Mouse (Mus musculus): ENCODE measurements around the gene Fmnl3. TPM values are rescaled to one million over a fixed set of nuclear protein-coding genes. Genes with fewer than 3 reads are reported as not detected.

Gene Fmnl3
- total and polyA plus RNA-seq, 3 experiments = 0.08 to 4.8 (median 0.11) TPM

DNA sequence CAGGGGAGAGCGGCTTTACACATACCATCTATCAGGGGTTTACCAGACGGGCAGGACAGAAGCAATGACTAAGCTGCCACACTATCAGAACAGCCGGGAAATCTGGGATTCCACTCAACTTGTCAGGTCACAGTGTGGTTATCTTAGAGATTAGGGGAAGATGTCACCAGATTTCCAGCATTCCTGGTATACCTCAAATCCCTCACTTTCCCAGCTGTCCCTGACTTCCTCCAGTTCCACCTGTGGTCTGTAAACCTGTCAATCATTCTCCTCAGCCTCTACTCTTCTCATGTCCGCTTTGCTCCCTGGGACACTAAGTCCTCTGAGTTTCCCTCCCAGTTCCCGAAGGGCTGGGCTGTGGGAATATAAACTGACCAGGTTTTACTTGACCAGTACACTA is 18.0 kb downstream of the Fmnl3 start:
- peaks cover 63% of the 10 kb centered on the region for H3K27me3 ChIP-seq (ENCODE audit: insufficient read depth, low read length)
- H3K4me3 ChIP-seq (ENCODE audit: low read depth, low read length) = no peak overlapping the region
- no peak for ATAC-seq (ENCODE audit: extremely low read depth, insufficient number of reproducible peaks, low FRiP score, poor library complexity, severe bottlenecking)
- H3K9me3 ChIP-seq (replicated peaks) = no peaks in the 10 kb centered on the region
- no peaks in the 10 kb centered on the region for H3K4me1 ChIP-seq (ENCODE audit: insufficient read depth, low read depth, low read length)
- no peak for DNase-seq (ENCODE audit: low spot score)
- TF ChIP-seq CTCF (IDR thresholded peaks at IDR 0.05; ENCODE audit: low read depth, low read length) = no peak
- no peaks in the 10 kb centered on the region for H3K36me3 ChIP-seq (replicated peaks)

DNA sequence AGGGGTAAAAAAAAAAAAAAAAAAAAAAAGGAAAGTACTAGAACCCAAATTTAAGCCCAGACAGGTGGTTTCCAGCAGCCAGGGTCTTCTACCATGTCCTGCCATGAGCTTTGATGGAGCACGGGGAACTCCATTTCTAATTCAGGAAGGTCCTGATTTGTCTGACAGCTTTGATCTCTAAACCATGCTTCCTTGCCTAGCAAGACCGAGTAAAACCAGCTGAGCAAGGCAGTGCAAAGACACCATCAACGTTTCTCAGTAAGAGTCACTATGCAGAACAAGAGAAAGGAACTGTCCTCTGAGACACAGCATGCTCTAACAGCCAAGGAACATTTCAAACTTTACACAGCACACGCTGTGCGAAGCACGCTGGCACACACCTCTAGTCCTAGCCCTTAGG is 18.7 kb downstream of the Fmnl3 start:
- DNase-seq (ENCODE audit: low spot score) (no peak), ATAC-seq (ENCODE audit: extremely low read depth, insufficient number of reproducible peaks, low FRiP score, poor library complexity, severe bottlenecking) (no peak)
- Histone ChIP-seq H3K27me3 (ENCODE audit: insufficient read depth, low read length) (peaks cover 59% of the 10 kb centered on the region), H3K36me3 (replicated peaks) (no peaks in the 10 kb centered on the region), H3K9me3 (replicated peaks) (no peaks in the 10 kb centered on the region), H3K4me3 (ENCODE audit: low read depth, low read length) (no peak overlapping the region), H3K4me1 (ENCODE audit: insufficient read depth, low read depth, low read length) (no peaks in the 10 kb centered on the region)
- TF ChIP-seq GATA2 (IDR thresholded peaks at IDR 0.05; ENCODE audit: borderline replicate concordance, low read depth, low read length) = no peak
- no peak for TF ChIP-seq CTCF (IDR thresholded peaks at IDR 0.05; ENCODE audit: low read depth, low read length)
- no peak for TF ChIP-seq POLR2AphosphoS5 (IDR thresholded peaks at IDR 0.05; ENCODE audit: insufficient replicate concordance, low read depth, low read length)
- TF ChIP-seq GATA1 (IDR thresholded peaks at IDR 0.05; ENCODE audit: borderline replicate concordance, low read length) = no peak
- TF ChIP-seq TAL1 (conservative IDR thresholded peaks at IDR 0.05; ENCODE audit: low read depth, low read length) = no peak

DNA sequence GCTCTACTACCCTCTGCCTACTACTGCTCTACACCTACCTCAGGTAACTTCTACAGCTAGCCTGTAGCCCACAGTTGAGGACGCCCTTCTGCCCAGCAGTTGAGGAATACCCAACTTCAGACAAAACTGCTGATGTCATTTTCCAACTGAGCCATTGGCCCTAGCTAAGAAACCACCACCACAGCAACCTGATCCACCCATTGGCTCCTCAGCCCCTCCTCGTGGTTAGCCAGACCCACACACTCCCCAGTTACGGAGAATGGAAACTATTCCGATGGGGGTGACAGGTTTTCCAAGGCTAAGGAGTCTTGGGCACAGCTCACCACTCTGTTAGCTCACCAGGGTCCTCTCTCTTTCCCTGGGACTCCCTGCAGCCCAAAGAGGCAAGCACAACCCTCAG is 25.3 kb downstream of the Fmnl3 start:
- peaks cover 6% of the 10 kb centered on the region for H3K4me1 ChIP-seq (ENCODE audit: insufficient read depth, low read depth, low read length)
- TF ChIP-seq GATA1 (IDR thresholded peaks at IDR 0.05; ENCODE audit: borderline replicate concordance, low read length) (no peak), TAL1 (conservative IDR thresholded peaks at IDR 0.05; ENCODE audit: low read depth, low read length) (no peak), POLR2AphosphoS5 (IDR thresholded peaks at IDR 0.05; ENCODE audit: insufficient replicate concordance, low read depth, low read length) (no peak), GATA2 (IDR thresholded peaks at IDR 0.05; ENCODE audit: borderline replicate concordance, low read depth, low read length) (no peak), CTCF (IDR thresholded peaks at IDR 0.05; ENCODE audit: low read depth, low read length) (no peak)
- DNase-seq (ENCODE audit: low spot score) = no peak
- peaks cover 53% of the 10 kb centered on the region for H3K27me3 ChIP-seq (ENCODE audit: insufficient read depth, low read length)
- ATAC-seq (ENCODE audit: extremely low read depth, insufficient number of reproducible peaks, low FRiP score, poor library complexity, severe bottlenecking) = no peak
- H3K4me3 ChIP-seq (ENCODE audit: low read depth, low read length) = no peak overlapping the region
- no peaks in the 10 kb centered on the region for H3K9me3 ChIP-seq (replicated peaks)
- H3K36me3 ChIP-seq (replicated peaks) = no peaks in the 10 kb centered on the region

DNA sequence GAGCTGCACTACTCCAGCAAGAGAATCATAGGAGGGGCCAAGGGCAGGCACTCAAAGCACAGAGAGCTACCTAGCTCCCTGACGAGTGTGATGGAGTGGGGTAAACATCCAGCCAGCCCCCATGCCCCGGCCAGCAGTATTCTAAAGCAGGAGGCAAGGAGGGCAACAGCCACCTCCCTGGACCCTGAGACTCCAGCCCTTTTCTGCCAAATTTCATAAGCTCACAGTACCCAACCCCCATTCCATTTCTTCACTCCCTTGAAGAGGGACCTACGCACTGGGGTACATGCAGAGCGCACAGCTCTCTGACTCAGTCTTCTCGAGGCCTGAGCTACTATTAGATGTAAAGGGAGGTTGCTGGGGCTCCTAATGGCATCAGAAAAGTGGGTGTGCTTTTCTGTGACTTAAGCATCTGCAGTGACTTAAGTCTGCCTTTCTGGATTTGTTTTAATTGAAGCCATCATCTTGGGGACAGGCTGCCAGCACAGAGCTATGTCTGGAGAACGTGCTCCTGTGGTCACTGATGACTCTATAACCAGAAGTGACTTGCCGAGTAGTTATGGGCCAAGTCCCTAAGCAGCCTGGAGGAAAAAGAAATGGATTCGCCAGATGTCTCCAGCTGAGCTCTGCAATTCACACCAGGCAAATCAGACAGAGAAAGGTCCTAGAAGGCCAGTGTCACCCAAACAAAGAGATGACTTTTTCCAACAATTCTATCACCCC is 26.0 kb downstream of the Fmnl3 start:
- Histone ChIP-seq H3K4me1 (ENCODE audit: insufficient read depth, low read depth, low read length) (peaks cover 6% of the 10 kb centered on the region), H3K36me3 (replicated peaks) (no peaks in the 10 kb centered on the region), H3K9me3 (replicated peaks) (no peaks in the 10 kb centered on the region), H3K4me3 (ENCODE audit: low read depth, low read length) (no peak overlapping the region), H3K27me3 (ENCODE audit: insufficient read depth, low read length) (peaks cover 53% of the 10 kb centered on the region)
- TF ChIP-seq POLR2AphosphoS5 (IDR thresholded peaks at IDR 0.05; ENCODE audit: insufficient replicate concordance, low read depth, low read length) (no peak), CTCF (IDR thresholded peaks at IDR 0.05; ENCODE audit: low read depth, low read length) (no peak), GATA1 (IDR thresholded peaks at IDR 0.05; ENCODE audit: borderline replicate concordance, low read length) (no peak), GATA2 (IDR thresholded peaks at IDR 0.05; ENCODE audit: borderline replicate concordance, low read depth, low read length) (no peak), TAL1 (conservative IDR thresholded peaks at IDR 0.05; ENCODE audit: low read depth, low read length) (no peak)
- DNase-seq (ENCODE audit: low spot score) = no peak
- no peak for ATAC-seq (ENCODE audit: extremely low read depth, insufficient number of reproducible peaks, low FRiP score, poor library complexity, severe bottlenecking)

DNA sequence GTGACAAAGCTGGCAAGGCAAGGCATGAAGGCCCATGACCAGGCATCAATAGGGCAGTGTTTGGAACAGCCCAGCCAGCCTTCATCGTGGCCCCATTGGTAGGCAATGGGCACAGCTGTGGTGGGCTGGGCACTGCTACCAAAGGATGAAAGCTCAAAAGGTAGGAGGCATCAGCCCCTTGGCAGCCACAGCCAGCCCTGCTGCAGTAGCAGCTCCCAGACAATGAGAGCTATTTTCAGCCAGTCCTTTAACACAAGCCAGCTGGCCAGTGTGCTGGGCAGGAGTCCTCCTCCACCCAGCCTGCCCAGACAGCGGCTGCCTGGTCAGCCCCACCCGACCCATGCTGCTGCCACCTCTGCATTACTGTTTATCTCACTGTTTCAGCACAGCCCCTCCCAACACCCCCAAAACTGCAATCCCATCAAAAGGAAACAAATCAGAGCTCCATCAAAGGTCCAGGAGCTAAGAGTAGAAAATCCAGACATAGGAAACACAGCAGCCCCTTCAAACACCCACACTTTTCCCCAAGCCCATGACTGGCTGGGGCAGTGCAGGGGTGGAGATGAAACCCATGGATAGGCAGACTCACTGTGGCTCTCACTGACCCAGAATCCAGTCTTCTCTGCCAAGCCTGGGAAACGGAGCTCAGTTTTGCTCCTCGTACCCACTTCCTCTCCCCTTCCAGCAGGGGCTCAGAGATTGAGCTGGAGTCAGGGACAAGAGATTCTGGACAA is 26.7 kb downstream of the Fmnl3 start:
- DNase-seq (ENCODE audit: low spot score) (no peak), ATAC-seq (ENCODE audit: extremely low read depth, insufficient number of reproducible peaks, low FRiP score, poor library complexity, severe bottlenecking) (no peak)
- Histone ChIP-seq H3K4me3 (ENCODE audit: low read depth, low read length) (no peak overlapping the region), H3K36me3 (replicated peaks) (no peaks in the 10 kb centered on the region), H3K4me1 (ENCODE audit: insufficient read depth, low read depth, low read length) (peaks cover 8% of the 10 kb centered on the region), H3K9me3 (replicated peaks) (no peaks in the 10 kb centered on the region), H3K27me3 (ENCODE audit: insufficient read depth, low read length) (peaks cover 51% of the 10 kb centered on the region)
- TF ChIP-seq POLR2AphosphoS5 (IDR thresholded peaks at IDR 0.05; ENCODE audit: insufficient replicate concordance, low read depth, low read length) (no peak), GATA1 (IDR thresholded peaks at IDR 0.05; ENCODE audit: borderline replicate concordance, low read length) (no peak), TAL1 (conservative IDR thresholded peaks at IDR 0.05; ENCODE audit: low read depth, low read length) (no peak), CTCF (IDR thresholded peaks at IDR 0.05; ENCODE audit: low read depth, low read length) (no peak), GATA2 (IDR thresholded peaks at IDR 0.05; ENCODE audit: borderline replicate concordance, low read depth, low read length) (no peak)

DNA sequence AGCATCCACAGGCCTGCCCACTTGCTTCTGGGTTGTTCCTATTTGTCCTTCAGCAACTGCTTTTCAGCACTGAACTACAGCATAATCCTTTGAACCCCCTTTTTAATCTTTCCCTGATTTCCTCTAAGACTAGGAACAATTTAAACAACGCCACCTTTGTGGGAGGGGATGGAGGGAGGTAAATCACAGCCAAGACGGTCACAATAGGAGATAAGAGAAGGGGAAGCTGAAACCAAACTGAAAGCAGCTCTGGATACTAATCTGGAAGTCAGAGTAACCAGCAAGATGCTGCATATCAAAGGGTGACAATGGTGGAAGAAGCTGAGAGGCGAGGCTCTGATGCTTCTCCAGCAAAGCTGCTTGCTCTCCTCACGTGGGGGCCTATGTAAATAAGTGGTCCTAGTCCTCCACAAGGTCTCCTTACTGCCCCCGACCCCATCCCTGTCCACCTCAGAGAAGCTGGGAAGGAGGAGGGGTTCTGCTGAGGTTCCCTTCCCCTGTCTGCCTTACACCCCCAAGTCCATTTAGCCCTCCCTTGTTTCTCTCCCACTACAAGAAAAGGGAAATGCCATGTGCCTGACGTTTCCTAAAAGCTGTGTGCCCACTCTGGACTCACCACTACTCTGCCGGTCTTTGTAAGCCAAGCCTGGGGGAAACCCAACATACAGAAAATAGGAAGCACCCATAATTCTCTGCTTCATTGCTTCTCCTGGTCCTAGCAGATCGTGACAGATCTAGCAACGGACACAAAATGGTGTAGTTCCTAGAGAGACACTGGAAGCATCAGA is 27.9 kb downstream of the Fmnl3 start:
- Histone ChIP-seq H3K4me3 (ENCODE audit: low read depth, low read length) (no peak overlapping the region), H3K4me1 (ENCODE audit: insufficient read depth, low read depth, low read length) (peaks cover 8% of the 10 kb centered on the region), H3K27me3 (ENCODE audit: insufficient read depth, low read length) (peaks cover 54% of the 10 kb centered on the region), H3K9me3 (replicated peaks) (no peaks in the 10 kb centered on the region), H3K36me3 (replicated peaks) (no peaks in the 10 kb centered on the region)
- DNase-seq (ENCODE audit: low spot score) (no peak), ATAC-seq (ENCODE audit: extremely low read depth, insufficient number of reproducible peaks, low FRiP score, poor library complexity, severe bottlenecking) (no peak)
- TF ChIP-seq GATA1 (IDR thresholded peaks at IDR 0.05; ENCODE audit: borderline replicate concordance, low read length) (no peak), TAL1 (conservative IDR thresholded peaks at IDR 0.05; ENCODE audit: low read depth, low read length) (no peak), CTCF (IDR thresholded peaks at IDR 0.05; ENCODE audit: low read depth, low read length) (no peak), POLR2AphosphoS5 (IDR thresholded peaks at IDR 0.05; ENCODE audit: insufficient replicate concordance, low read depth, low read length) (no peak), GATA2 (IDR thresholded peaks at IDR 0.05; ENCODE audit: borderline replicate concordance, low read depth, low read length) (no peak)
